Mouse (Mus musculus) kidney, adult 2 months (tissue): ENCODE results near the gene Eif4g3. TPM values are rescaled to one million over a fixed set of nuclear protein-coding genes. Genes with fewer than 3 reads are reported as not detected.

ENCODE experiments used
- DNase-seq: peaks from one replicate; pipeline ENCODE4 v3.0.0; 2021
- H3K27ac ChIP-seq: fragments of 200-500 bp; 2 replicates; pipeline ENCODE4 v1.5.1; 2012; ENCODE audit warnings: low read depth, low read length, control low read depth, inconsistent platforms; ENCODE audit not compliant: insufficient read depth
- H3K27me3 ChIP-seq: fragments of 200-500 bp; replicated peaks from 2 replicates; pipeline ENCODE4 v1.6.1; 2012; ENCODE audit warnings: mild to moderate bottlenecking, moderate library complexity, low read length, inconsistent platforms; ENCODE audit not compliant: control insufficient read depth, insufficient read depth
- H3K36me3 ChIP-seq: fragments of 200-500 bp; 2 replicates; pipeline ENCODE4 v1.6.1; 2012; ENCODE audit warnings: mild to moderate bottlenecking, moderate library complexity, low read length, inconsistent platforms; ENCODE audit not compliant: control insufficient read depth, insufficient read depth
- H3K4me1 ChIP-seq: fragments of 200-500 bp; 2 replicates; pipeline ENCODE4 v1.6.1; 2011; ENCODE audit warnings: low read length; ENCODE audit not compliant: control insufficient read depth, insufficient read depth
- H3K4me3 ChIP-seq: fragments of 200-500 bp; 2 replicates; pipeline ENCODE4 v1.5.1; 2011; ENCODE audit warnings: mild to moderate bottlenecking, low read depth, low read length, control low read depth; ENCODE audit not compliant: insufficient read depth
- CTCF ChIP-seq: fragments of 200-500 bp; conservative IDR thresholded peaks from 2 replicates; pipeline ENCODE4 v1.5.1; 2011; ENCODE audit warnings: low read depth, mild to moderate bottlenecking, control low read depth, low read length, moderate library complexity, mixed read lengths; ENCODE audit not compliant: insufficient read depth, insufficient read length
- POLR2A ChIP-seq: fragments of 200-500 bp; IDR thresholded peaks from one replicate; pipeline ENCODE4 v1.6.1; 2011; ENCODE audit warnings: low read depth, low read length, control low read depth
- WGBS: fragments of 180-500 bp; shearing (Covaris S2); methylation state at CpG from one replicate; pipeline ENCODE4 v1.1.7; 2018; 5-methylcytosine and 5-hydroxymethylcytosine counted together
- polyA plus RNA-seq: library from polyadenylated mRNA; depleted of rRNA; stranded (reverse); fragments of >200 nt; gene quantifications from 2 replicates; pipeline ENCODE4 v1.2.3, GENCODE M21; 2012

The Eif4g3 gene
- polyA plus RNA-seq, 1 experiment = 53.5 TPM

GRCm38 (mm10) chr4:138073531-138073930, 80.7 kb downstream of the Eif4g3 start:
- WGBS = 42% methylated on average over 7 of the region's 7 CpGs
- 0 out of 2 replicates have a peak overlapping the region, but pooled peaks have one; percentile 6 for H3K27ac ChIP-seq
- no peaks in the 10 kb centered on the region for H3K27me3 ChIP-seq
- peak; percentile 58 for DNase-seq
- peaks cover 16% of the 10 kb centered on the region for H3K4me1 ChIP-seq
- no peak overlapping the region for H3K4me3 ChIP-seq
- no peaks in the 10 kb centered on the region; the same call in 1 of the 2 replicates for H3K36me3 ChIP-seq
- no peak for TF ChIP-seq POLR2A
- TF ChIP-seq CTCF = no peak

DNA sequence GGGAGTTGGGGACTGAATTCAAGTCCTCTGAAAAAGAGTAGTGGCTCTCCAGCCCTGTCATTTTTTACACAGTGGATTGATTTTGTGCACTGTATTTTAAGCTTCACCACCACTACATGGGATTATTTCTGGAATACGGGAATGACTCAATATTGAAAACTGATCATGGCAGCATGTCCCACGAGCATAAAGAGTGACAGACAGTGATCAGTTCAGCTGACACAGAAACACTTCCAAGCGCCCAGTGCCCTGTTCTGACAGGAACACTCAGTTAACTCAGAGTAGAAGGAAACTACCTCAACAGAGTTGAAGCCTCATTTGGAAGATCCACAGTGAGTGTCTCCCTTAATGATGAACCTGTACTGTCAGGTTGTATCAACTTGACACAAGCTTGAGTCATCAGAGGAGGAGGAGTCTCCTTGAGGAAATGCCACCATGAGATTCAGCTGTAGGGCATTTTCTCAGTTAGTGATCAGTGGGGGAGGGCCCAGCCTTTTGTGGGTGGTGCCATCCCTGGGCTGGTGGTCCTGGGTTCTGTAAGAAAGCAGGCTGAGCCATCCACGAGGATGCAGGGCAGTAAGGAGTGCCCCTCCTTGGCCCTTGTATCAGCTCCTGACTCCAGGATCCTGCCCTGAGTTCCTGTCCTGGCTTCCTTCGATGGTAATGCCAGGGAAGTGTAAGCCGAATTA, 82.2 kb downstream of the Eif4g3 start:
- Histone ChIP-seq H3K27ac (no peak overlapping the region), H3K36me3 (no peaks in the 10 kb centered on the region), H3K27me3 (no peaks in the 10 kb centered on the region), H3K4me1 (peaks cover 8% of the 10 kb centered on the region; the same call in 1 of the 2 replicates), H3K4me3 (no peak overlapping the region)
- no peak for TF ChIP-seq POLR2A
- TF ChIP-seq CTCF = no peak
- DNase-seq = no peak
- 69% methylated on average over 6 of the region's 6 CpGs for WGBS

GRCm38 (mm10) chr4:138077663-138078295, 85.0 kb downstream of the Eif4g3 start:
- TF ChIP-seq CTCF (no peak), POLR2A (no peak)
- Histone ChIP-seq H3K4me3 (no peak overlapping the region), H3K4me1 (peaks cover 8% of the 10 kb centered on the region; the same call in 1 of the 2 replicates), H3K36me3 (no peaks in the 10 kb centered on the region), H3K27me3 (no peaks in the 10 kb centered on the region), H3K27ac (no peak overlapping the region)
- DNase-seq = no peak
- 66% methylated on average over 3 of the region's 3 CpGs for WGBS

- 96% methylated on average over 5 of the region's 5 CpGs for WGBS
- no peak for TF ChIP-seq CTCF
- no peak overlapping the region for H3K4me3 ChIP-seq
- DNase-seq = no peak
- no peaks in the 10 kb centered on the region for H3K4me1 ChIP-seq
- H3K27ac ChIP-seq = no peak overlapping the region
- H3K36me3 ChIP-seq = no peaks in the 10 kb centered on the region
- H3K27me3 ChIP-seq = no peaks in the 10 kb centered on the region
Observed at GRCm38 (mm10) chr4:138079234-138079633, 86.4 kb downstream of the Eif4g3 start.

DNA sequence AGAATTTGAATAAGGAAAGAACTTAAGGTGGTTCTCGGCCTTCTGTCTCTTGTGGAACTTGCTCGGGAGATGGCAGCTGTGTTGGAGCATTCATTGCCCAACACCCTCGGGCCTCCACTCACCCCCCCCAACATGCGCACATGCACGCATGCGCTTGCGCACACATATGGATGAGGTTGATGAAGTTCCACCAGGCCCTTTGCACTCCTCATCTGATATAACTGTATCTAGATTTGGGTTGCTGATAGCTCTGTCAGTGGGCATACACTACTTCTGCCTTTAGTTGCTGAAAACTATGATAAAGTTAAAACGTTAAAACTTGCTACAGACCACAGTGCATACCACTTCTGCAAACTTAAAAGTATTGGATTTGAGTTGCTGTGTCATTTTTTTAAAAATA, 89.6 kb downstream of the Eif4g3 start:
- H3K27ac ChIP-seq = no peak overlapping the region
- H3K4me3 ChIP-seq = no peak overlapping the region
- no peaks in the 10 kb centered on the region for H3K36me3 ChIP-seq
- no peaks in the 10 kb centered on the region for H3K4me1 ChIP-seq
- no peaks in the 10 kb centered on the region for H3K27me3 ChIP-seq
- TF ChIP-seq CTCF (no peak), POLR2A (no peak)
- no peak for DNase-seq
- WGBS = 77% methylated on average over 8 of the region's 8 CpGs

DNA sequence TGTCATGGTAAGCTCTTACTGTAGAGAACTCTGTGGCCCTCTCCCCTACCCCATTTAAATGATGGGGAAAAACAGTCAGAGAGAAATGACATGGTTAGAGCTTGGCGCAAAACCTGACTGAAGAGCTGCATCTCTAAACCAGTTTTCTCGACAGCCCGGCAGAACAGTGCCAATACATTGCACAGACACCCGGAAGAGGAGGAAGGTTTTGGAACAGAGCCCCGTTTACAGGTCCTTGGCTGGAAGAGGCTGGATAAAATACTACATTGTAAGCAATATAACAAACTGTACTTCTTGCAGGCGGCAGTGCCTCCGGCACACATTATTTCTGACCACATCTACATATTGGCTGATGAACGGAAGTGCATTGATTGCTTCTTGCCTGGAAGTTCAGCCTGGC, 91.3 kb downstream of the Eif4g3 start:
- 75% methylated on average over 8 of the region's 8 CpGs for WGBS
- TF ChIP-seq POLR2A = no peak
- no peak for TF ChIP-seq CTCF
- H3K4me1 ChIP-seq = no peaks in the 10 kb centered on the region

GRCm38 (mm10) chr4:138084851-138085573, 92.2 kb downstream of the Eif4g3 start:
- H3K27me3 ChIP-seq = no peaks in the 10 kb centered on the region
- H3K36me3 ChIP-seq = no peaks in the 10 kb centered on the region; the same call in 1 of the 2 replicates
- DNase-seq = no peak
- WGBS = 78% methylated on average over 13 of the region's 13 CpGs
- H3K4me3 ChIP-seq = no peak overlapping the region
- H3K27ac ChIP-seq = no peak overlapping the region
- TF ChIP-seq CTCF (no peak), POLR2A (no peak)
- H3K4me1 ChIP-seq = no peaks in the 10 kb centered on the region

More for the DNA sequence above, 91.3 kb downstream of the Eif4g3 start:
- Histone ChIP-seq H3K36me3 (no peaks in the 10 kb centered on the region; the same call in 1 of the 2 replicates), H3K27me3 (no peaks in the 10 kb centered on the region), H3K27ac (no peak overlapping the region), H3K4me3 (no peak overlapping the region)
- no peak for DNase-seq
